Mouse (Mus musculus): ENCODE results near the gene Nat8. TPM values are rescaled to one million over a fixed set of nuclear protein-coding genes. Genes with fewer than 3 reads are reported as not detected.
"Not testable (repeated sequence)": the region's sequence is repeated elsewhere in the genome, so short reads cannot be mapped to it uniquely, and the experiment has no call there.

The Nat8 gene
- total RNA-seq, 4 experiments from 2014 or later, result 4.1 to 7.1 (median 4.9) TPM

DNA sequence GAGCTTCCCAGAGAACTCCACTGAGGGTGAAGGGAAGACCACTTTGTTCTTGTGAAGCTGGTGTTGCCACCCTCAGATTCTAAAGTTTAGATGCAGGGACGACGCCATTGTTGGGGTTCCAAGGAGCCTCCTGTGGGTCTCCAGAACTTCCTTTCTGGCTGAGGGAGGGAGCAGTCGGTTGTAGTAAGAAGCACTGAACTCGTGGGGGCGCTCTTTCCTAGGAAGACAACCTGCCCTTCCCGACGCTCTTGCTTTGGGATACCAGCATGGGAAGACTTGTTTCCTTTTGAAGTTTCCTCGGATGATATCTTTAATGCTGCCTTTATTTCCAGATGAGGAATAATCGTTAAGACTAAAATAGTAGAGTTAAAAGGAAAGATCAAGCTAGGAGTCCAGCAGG, 4.9 kb upstream of the Nat8 start:
- peak; percentile 43 to 56 for DNase-seq (ENCODE audit: low spot score in 2 of 2)

DNA sequence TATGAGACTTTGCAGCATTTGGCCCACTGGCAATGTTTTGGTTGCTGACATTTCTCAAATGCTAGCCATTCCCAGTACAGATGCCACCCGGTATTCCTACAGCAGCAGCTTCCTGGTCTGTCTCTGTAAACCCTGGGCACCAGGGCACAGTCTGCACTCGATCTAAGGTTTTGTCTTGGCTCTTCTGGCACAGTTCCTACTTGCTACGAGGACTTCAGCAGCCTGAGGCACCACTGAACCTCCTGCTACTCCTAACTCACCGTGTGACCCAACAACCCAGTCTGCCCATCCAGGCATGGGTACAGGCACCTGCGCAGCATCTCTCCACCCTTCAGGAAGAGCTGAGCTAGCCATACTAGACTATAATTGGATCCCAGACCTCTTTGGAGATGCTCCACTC, 4.2 kb upstream of the Nat8 start:
- DNase-seq (ENCODE audit: low spot score in 2 of 2), result not testable (repeated sequence)

DNA sequence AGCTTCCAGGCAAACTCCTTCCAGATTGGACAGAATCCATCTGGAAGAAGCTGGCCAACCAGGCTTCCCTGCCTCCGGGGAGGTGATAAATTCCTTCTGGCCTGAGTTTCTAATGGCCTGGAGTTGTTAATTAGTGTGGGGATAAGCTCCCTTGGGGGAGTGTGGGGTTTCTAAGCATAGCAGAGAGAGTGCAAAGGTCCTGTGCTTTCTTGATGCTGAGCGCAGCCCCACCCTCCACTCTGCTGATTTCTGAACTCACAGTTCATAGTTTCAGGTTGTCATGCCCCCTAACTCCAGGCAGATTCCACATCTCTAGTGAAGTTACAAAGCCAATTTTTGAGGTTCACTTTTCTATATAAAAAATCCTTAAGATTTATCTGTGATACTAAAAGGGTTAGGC, 3.2 kb upstream of the Nat8 start:
- DNase-seq (ENCODE audit: low spot score in 2 of 2), result not testable (repeated sequence)

DNA sequence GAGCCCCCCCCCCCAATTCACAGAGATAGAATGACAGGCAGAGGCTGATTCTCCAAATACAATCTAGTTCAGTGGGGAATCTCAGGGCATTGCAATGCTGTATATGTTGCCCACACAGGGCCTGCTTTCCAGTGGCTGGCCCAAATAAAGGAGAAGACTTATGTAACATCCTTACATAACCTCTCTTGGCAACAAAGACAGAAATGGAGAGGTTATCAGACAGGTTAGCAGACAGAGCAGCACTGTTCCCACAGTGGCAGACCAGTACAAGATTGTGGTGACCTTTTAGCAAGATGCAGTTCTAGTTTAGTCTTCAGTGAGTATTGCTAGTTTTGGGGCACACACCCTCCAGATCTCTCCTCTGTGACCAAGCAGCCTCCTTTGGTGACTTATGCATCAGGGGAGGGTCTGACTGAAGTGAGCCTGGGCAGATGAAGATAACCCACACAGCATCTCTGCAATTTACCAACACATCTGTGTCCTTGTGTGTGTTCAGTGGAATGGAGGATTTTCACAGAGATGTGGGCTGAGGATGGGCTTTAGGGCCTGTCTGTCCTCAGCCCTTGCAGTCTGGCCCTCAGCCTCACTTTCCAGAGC, 2.7 kb upstream of the Nat8 start:
- DNase-seq (ENCODE audit: low spot score in 2 of 2), result not testable (repeated sequence)

DNA sequence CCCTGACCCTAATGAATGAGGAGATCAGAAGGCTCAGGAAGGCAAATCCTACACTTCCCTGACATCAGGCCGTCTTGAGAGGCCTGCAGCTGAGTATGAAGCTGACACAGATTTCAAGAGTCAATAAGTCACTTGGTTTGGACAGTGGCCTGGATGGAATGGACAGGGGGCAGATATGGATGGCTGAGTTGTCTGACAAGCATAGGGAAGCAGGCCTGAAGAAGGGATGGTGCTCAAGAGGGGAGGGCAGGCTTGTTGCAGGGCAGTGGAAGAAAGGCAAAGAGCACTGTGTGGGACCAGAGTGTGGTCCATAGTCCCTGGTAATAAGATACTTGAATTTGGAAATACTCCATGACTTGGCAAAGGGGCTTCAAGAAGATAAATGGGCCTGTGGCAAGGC, 2.4 kb downstream of the Nat8 start:
- no peak for DNase-seq (ENCODE audit: low spot score in 2 of 2)

DNA sequence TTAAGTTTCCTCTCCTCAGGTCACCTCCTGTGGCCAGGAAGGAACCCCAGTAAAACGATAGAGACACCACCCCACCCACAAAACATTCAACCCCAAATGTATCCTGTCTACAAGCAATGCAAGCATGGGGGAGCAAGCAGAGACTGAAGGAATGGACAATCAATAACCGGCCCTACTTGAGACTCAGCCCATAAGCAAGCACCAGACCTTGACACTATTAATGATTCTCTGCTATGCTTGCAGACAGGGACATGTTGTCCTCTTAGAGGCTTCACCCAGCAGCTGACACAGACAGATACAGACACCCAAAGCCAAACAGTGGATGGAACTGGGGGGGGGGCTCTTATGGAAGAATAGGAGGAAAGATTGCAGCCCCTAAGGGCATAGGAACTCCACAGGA, 6.0 kb downstream of the Nat8 start:
- no peak for DNase-seq (ENCODE audit: low spot score in 2 of 2)

DNA sequence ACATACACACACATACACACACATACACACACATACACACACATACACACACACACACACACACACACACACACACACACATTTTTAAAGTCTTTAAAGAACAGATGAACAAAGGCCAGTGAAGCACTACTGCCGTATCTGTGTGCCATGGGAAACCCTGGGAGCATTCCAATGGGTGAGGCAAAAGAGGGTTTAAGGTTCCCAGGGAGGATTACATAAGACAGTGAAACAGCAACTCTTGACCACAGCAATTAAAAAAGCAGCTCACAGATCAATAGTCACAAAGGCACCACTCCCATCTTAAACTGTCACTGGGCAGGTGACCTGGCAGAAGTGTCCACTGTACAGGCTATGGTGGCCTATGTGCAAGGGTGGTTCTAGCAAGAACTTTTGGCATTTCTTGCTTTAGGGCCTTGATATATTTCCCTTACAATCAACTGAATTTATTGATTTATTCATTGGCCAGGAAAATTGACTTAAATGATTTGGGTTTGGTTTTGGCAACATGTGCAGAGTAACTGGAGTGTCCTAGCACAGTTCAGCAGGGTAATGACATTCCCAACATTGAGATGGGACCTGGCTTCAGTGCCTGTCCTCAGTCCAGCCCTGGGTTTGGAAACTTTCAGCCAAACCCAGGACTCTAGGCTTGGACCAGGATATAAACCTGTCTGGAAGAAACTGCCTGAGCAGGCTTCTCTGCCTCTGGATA, 8.3 kb downstream of the Nat8 start:
- DNase-seq (ENCODE audit: low spot score in 2 of 2), result no peak

DNA sequence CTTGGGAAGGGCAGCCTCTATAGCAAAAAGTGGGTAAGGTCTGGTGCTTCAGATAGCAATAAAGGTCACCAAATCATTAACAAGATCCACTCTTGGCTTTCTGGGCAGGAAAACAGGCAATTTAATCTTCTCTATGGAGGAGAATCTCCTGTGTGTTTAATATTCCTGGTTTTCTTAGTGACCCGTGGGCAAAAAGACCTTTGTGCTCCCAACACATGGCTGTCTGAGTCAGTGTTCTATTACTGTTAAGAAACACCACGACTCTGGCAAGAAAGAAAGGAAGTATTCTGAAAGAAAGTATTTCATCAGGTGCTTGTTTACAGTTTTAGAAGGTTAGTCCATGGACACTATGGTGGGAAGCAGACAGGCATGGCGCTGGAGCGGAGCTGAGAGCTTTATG, 9.6 kb downstream of the Nat8 start:
- DNase-seq (ENCODE audit: low spot score in 2 of 2), result no peak

DNA sequence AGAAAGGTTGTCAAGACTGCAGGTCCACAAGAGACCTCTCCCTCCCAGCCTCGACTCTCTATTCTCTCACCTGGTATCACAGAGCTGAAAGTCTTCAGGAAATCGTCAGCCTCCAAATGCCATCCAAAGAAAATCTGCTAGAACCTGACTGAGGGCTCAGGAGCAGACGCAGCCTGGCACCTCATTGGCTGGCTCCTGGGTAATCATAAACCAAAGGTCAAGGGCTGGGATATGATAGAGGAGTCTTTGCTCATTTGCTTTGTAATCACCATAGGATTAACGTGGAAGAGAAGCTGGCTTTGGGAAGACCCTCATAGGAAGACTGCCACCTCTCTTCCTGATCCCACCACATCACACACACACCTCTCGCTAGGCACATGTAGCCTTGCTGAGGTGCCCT, 11.0 kb downstream of the Nat8 start, which contains the start of the genes Nat8f6 and Nat8f5:
Gene Nat8f6 (minus strand): TSS at position 118 of the 400 bp plus-strand sequence.
Gene Nat8f5 (minus strand): TSS at position 136 of the 400 bp plus-strand sequence.
- no peak for DNase-seq (ENCODE audit: low spot score in 2 of 2)

DNA sequence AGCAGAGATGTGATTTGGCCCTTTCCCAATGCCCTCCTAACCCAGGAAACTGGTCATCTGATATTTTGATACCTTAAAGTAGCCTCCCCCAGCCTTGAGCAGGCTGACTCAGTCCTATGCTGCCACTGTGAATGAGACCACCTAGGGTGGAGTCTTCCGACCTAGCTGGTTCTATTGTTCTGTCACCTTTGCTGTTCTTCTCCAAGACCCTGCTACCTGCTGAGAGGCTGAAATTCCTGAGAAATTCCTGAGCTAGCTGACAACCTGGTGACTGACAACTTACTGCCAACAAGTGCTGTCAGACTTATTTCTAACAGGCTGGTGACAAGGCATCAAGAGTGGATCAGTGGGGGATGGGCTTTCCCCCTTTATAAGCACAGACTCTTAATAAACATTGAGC, 13.5 kb downstream of the Nat8 start:
- DNase-seq (ENCODE audit: low spot score in 2 of 2), result no peak

DNA sequence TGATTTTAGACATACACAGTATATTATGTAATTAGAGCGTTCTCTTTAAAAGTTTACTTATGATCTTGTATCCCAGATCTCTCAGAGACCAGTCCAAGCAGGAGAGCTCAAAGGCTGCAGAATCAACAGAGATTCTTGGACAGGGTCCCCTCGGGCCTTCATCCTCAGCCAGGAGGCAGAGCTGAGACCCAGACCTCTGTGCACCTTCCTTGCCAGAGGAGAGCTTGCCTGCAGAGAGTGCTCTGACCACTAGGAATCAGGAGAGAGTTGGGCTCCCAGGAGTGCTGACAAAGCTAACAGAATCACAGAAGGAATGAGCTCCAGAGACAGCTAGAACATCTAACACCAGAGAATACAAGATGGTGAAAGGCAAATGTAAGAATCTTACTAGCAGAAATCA, 18.5 kb downstream of the Nat8 start:
- DNase-seq (ENCODE audit: low spot score in 2 of 2), result no peak

DNA sequence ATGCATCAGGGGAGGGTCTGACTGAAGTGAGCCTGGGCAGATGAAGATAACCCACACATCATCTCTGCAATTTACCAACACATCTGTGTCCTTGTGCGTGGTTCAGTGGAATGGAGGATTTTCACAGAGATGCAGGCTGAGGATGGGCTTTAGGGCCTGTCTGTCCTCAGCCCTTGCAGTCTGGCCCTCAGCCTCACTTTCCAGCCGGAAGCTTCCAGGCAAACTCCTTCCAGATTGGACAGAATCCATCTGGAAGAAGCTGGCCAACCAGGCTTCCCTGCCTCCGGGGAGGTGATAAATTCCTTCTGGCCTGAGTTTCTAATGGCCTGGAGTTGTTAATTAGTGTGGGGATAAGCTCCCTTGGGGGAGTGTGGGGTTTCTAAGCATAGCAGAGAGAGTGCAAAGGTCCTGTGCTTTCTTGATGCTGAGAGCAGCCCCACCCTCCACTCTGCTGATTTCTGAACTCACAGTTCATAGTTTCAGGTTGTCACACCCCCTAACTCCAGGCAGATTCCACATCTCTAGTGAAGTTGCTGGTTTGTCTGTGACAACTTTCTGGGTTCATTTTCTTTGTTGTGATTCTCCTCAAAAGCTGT, 20.8 kb downstream of the Nat8 start:
- DNase-seq (ENCODE audit: low spot score in 2 of 2), result not testable (repeated sequence)

DNA sequence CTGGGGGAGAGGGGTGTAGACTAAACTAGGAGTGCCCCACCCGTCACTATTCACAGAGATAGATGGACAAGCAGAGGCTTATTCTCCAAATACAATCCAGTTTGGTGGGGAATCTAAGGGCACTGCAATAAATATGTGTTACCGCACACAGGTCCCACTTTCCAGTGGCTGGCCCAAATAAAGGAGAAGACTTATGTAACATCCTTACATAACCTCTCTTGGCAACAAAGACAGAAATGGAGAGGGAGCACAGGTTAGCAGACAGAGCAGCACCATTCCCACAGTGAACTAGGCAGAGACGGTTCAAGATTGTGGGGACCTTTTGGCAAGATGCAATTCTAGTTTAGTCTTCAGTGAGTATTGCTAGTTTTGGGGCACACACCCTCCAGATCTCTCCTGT, 21.4 kb downstream of the Nat8 start:
- not testable (repeated sequence) for DNase-seq (ENCODE audit: low spot score in 2 of 2)

DNA sequence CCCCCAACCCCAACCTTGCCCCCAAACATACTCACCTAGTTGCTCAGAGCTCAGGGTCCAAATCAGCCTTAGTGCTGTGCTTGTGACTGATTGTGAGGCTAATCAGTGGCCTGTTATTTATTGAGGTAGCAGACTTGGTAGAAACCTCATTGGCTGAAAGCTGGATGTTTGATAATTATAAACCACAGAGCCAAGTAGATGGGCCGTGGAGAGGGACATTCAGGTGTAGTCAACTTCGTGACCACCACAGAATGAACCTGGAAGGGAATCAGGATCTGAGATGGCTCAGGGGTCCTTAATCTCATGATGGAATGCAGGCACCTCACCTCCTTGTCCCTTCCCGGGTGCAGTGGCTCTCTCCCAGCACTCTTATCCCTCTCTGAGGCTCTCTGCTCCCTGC, 22.1 kb downstream of the Nat8 start:
- DNase-seq (ENCODE audit: low spot score in 2 of 2), result not testable (repeated sequence)

DNA sequence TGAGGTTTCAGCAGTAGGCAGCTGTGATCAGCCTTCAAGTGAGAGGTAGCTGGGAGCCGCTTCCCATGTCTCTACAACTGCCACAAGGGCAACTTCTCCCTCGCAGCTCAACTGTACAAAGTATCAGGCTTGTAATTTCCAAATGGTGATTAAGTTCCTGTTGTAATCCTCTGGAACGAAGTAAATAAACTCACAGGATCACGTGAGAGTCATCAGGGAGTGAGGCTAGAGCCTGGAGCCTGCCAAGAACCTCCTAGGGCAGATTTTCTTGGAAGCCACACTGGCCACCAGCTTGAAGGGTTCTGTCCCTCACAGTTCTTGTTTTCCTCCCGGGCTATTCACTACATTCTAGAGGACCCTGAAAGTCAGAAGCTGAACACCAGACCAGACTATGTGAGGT, 28.7 kb downstream of the Nat8 start:
- DNase-seq (ENCODE audit: low spot score in 2 of 2), result not testable (repeated sequence)

Small RNAs within 50 kb of the gene (microRNA-seq; reads per million reads assigned to microRNA genes)
- gene Mir6375, result 0 reads per million in 2 experiments

Other genes with a start within 250 kb of the Nat8 start
- gene Alms1, start 244.6 kb downstream of the Nat8 start, total RNA-seq (2022), result 10 to 100 TPM in 1 of 4 experiments, 1 to 10 TPM in 3; 7.2 to 10.1 (median 8.4) TPM
- 1 to 10 TPM; 4.1 to 5.6 (median 4.7) TPM for gene Nat8f7, start 118.9 kb downstream of the Nat8 start, total RNA-seq (2022)
- gene Nat8f3, start 66.3 kb downstream of the Nat8 start, total RNA-seq (2022), result 1 to 10 TPM; 2.8 to 4.6 (median 3.5) TPM
- 1 to 10 TPM in 3 of 4 experiments, under 1 TPM in 1; 0.56 to 3.3 (median 2.6) TPM for gene Nat8f6, start 11.1 kb downstream of the Nat8 start, total RNA-seq (2022)
- gene Nat8f5, start 11.1 kb downstream of the Nat8 start, total RNA-seq (2022), result 10 to 100 TPM in 1 of 4 experiments, 1 to 10 TPM in 3; 6.3 to 10.0 (median 7.3) TPM
- 1 to 10 TPM; 2.7 to 4.0 (median 3.3) TPM for gene Nat8f2, start 37.1 kb upstream of the Nat8 start, total RNA-seq (2022)
- gene Nat8f4, start 72.8 kb upstream of the Nat8 start, total RNA-seq (2022), result 1 to 10 TPM; 6.0 to 10.0 (median 8.9) TPM
- gene Tprkb, start 79.8 kb upstream of the Nat8 start, total RNA-seq (2022), result 100 to 1,000 TPM in 1 of 4 experiments, 10 to 100 TPM in 3; 65.5 to 103 (median 79.0) TPM
- 10 to 100 TPM; 22.5 to 35.0 (median 27.1) TPM for gene Nat8f1, start 83.6 kb upstream of the Nat8 start, total RNA-seq (2022)
- gene Dusp11, start 129.6 kb upstream of the Nat8 start, total RNA-seq (2022), result 100 to 1,000 TPM in 1 of 4 experiments, 10 to 100 TPM in 3; 67.2 to 128 (median 86.1) TPM
- not detected for gene Figla, start 184.1 kb upstream of the Nat8 start, total RNA-seq (2022)
- 100 to 1,000 TPM; 231 to 268 (median 258) TPM for gene Add2, start 196.6 kb upstream of the Nat8 start, total RNA-seq (2022)